Mouse (Mus musculus) spleen, postnatal 10 days (tissue): ENCODE results near the gene Abcb10.

Experiments
- DNase-seq, 2 experiments: peaks; one replicate each; pipeline ENCODE4 v3.0.0; 2021 to 2022; ENCODE audit warnings: low spot score in 2 of 2

Gene Abcb10

DNA sequence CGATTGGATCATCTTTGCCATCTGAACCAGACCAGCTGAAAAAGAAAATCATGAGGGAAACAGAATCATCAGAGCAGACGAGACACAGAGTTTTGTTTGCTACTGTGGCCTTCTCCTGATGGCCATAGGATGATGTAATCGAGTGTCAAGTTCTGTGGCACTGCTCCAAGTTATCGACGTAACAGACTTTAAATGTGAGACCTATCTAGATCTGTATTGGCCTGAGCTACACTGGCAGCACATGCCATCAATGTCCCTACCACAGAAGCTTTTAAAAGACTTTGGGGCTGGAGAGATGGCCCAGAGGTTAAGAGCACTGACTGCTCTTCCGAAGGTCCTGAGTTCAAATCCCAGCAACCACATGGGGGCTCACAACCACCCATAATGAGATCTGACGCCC lies 80.3 kb downstream of the Abcb10 start:
- no peak for DNase-seq
